Mouse (Mus musculus): ENCODE measurements at regions not wholly inside any gene's neighbourhood (a gene's known extent, or its start where the extent isn't known, plus 50 kb on each side); places are given as distances from the start of the nearest gene placed in this dataset.

DNA sequence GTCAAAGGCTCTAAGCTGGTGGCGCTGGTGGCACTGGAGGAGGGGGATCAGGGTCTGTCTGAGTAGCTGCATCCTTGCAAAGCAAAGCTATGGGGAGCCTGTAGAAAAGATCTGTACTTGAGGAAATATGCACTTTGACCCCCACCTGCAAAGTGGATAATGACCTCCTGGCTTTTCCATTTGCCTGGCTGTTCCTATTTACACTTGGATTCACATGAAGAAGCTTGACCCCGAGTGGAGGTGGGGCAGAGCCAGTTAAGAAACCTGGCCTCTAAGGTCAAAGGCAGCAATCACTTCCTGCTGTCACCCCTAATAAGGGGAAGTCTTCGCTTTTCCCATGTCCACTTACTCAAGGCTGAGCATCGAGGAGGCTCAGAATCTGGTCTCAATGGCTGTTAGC is 145.7 kb upstream of the Fam19a5 start:
- Histone ChIP-seq H3K4me3 (ENCODE audit: low read depth, low read length) (no peak overlapping the region), H3K27me3 (ENCODE audit: control insufficient read depth, insufficient read depth, low read length) (no peaks in the 10 kb centered on the region), H3K36me3 (ENCODE audit: control insufficient read depth, insufficient read depth, low read length) (no peaks in the 10 kb centered on the region), H3K4me2 (replicated peaks; ENCODE audit: low read depth, low read length) (no peak overlapping the region), H3K4me1 (ENCODE audit: control insufficient read depth, insufficient read depth, low read length) (no peaks in the 10 kb centered on the region), H3K9ac (replicated peaks; ENCODE audit: low read depth, low read length) (no peak overlapping the region), H3K27ac (ENCODE audit: low read length) (no peak overlapping the region), H3K9me3 (ENCODE audit: control insufficient read depth, low read depth, low read length) (no peaks in the 10 kb centered on the region)
- WGBS, result 67% methylated on average over 4 of the region's 4 CpGs
- ATAC-seq (ENCODE audit: insufficient number of reproducible peaks, insufficient read depth, low FRiP score, low read depth), result no peak

DNA sequence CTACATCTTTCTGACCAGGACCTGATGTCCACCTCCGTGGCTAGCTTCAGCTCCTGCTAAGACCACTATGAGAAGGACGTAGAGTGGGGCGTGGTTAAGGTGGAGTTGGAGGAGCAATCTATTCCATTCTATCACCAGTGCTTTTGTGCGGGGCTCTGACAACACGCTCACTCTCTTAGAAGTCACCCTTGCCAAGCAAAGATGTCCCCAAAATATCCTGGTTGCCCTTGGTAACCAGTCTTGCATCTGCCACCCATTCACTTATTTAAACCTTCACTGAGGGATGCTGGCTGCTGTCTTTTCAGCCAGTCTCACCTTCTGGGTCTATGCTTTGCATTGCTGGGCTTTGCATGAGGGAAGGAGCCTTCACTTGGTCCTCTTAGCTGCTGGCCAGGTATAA is 138.4 kb upstream of the Fam19a5 start:
- WGBS, result 92% methylated on average over 5 of the region's 5 CpGs
- no peak overlapping the region for H3K4me2 ChIP-seq (replicated peaks; ENCODE audit: low read depth, low read length)
- H3K27ac ChIP-seq (ENCODE audit: low read length), result no peak overlapping the region
- no peaks in the 10 kb centered on the region for H3K27me3 ChIP-seq (ENCODE audit: control insufficient read depth, insufficient read depth, low read length)
- H3K4me1 ChIP-seq (ENCODE audit: control insufficient read depth, insufficient read depth, low read length), result no peaks in the 10 kb centered on the region
- ATAC-seq (ENCODE audit: insufficient number of reproducible peaks, insufficient read depth, low FRiP score, low read depth), result no peak
- H3K4me3 ChIP-seq (ENCODE audit: low read depth, low read length), result no peak overlapping the region
- H3K36me3 ChIP-seq (ENCODE audit: control insufficient read depth, insufficient read depth, low read length), result no peaks in the 10 kb centered on the region
- no peak overlapping the region for H3K9ac ChIP-seq (replicated peaks; ENCODE audit: low read depth, low read length)
- no peaks in the 10 kb centered on the region for H3K9me3 ChIP-seq (ENCODE audit: control insufficient read depth, low read depth, low read length)

DNA sequence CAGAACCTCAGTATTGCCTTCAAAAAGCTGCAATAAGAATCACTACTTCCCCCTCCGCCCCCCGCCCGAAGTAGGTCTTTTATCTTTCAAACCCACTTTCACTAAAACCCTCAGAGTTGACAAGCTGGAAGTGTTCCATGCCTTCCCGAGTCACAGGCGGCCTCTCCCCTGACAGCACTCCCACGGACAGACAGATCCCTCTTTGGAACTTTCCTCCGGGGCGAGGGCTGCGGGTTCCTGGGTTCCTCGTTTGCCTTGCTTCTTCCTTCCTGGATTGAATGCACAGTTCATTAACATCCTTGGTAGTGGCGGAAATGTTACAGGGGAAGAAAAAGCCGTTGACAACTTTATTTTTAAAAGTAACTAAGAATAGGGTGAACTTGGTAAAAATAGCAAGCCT is 132.1 kb upstream of the Fam19a5 start:
- no peak overlapping the region for H3K4me2 ChIP-seq (replicated peaks; ENCODE audit: low read depth, low read length)
- no peak overlapping the region for H3K27ac ChIP-seq (ENCODE audit: low read length)
- no peaks in the 10 kb centered on the region for H3K27me3 ChIP-seq (ENCODE audit: control insufficient read depth, insufficient read depth, low read length)
- ATAC-seq (ENCODE audit: insufficient number of reproducible peaks, insufficient read depth, low FRiP score, low read depth), result no peak
- no peak overlapping the region for H3K4me3 ChIP-seq (ENCODE audit: low read depth, low read length)
- WGBS, result 60% methylated on average over 12 of the region's 12 CpGs
- H3K9me3 ChIP-seq (ENCODE audit: control insufficient read depth, low read depth, low read length), result no peaks in the 10 kb centered on the region
- no peaks in the 10 kb centered on the region for H3K36me3 ChIP-seq (ENCODE audit: control insufficient read depth, insufficient read depth, low read length)
- no peak overlapping the region for H3K9ac ChIP-seq (replicated peaks; ENCODE audit: low read depth, low read length)
- no peaks in the 10 kb centered on the region for H3K4me1 ChIP-seq (ENCODE audit: control insufficient read depth, insufficient read depth, low read length)

DNA sequence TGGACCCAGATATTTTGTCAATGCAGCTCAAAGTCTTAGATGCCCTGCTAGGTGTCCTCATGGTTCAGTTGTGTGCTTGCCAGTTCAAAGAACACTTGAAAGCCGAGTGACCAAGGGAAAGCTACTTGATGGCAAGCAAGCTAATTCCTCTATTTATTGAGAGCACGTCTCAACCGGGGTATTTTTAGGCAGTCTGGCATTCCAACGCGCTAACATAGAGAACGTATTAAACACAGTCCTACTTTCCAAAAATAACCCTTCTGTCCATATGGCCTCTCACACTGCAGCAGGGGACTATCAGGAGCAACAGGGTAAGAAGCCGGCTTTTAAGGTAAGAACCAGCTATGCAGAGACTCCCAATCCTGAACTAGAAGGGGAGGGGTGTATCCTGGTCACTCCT is 128.1 kb upstream of the Fam19a5 start:
- Histone ChIP-seq H3K4me2 (replicated peaks; ENCODE audit: low read depth, low read length) (no peak overlapping the region), H3K36me3 (ENCODE audit: control insufficient read depth, insufficient read depth, low read length) (no peaks in the 10 kb centered on the region), H3K27ac (ENCODE audit: low read length) (no peak overlapping the region), H3K9me3 (ENCODE audit: control insufficient read depth, low read depth, low read length) (no peaks in the 10 kb centered on the region), H3K4me1 (ENCODE audit: control insufficient read depth, insufficient read depth, low read length) (no peaks in the 10 kb centered on the region), H3K4me3 (ENCODE audit: low read depth, low read length) (no peak overlapping the region), H3K27me3 (ENCODE audit: control insufficient read depth, insufficient read depth, low read length) (no peaks in the 10 kb centered on the region), H3K9ac (replicated peaks; ENCODE audit: low read depth, low read length) (no peak overlapping the region)
- 77% methylated on average over 7 of the region's 7 CpGs for WGBS
- no peak for ATAC-seq (ENCODE audit: insufficient number of reproducible peaks, insufficient read depth, low FRiP score, low read depth)

DNA sequence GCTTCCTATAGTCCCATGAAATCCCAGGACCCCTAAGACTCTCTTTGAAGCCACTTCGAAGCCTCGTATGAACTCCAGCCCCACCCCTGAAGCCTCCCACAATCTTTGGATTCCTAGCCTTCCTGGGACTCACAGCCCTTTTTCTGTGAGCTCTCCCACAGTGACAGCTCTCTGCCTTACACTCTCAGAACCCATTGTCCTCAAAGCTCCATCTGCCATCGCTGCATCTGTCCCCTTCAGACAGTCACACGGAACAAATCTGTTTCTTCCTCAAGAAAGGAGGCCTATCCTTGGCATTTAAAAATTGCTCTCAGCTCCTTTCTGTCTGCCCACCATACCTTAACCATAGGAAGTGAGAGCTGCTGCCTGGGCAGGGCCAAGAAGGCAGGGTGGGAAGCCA is 122.4 kb upstream of the Fam19a5 start:
- Histone ChIP-seq H3K27ac (ENCODE audit: low read length) (no peak overlapping the region), H3K4me2 (replicated peaks; ENCODE audit: low read depth, low read length) (no peak overlapping the region), H3K27me3 (ENCODE audit: control insufficient read depth, insufficient read depth, low read length) (no peaks in the 10 kb centered on the region), H3K4me3 (ENCODE audit: low read depth, low read length) (no peak overlapping the region), H3K9ac (replicated peaks; ENCODE audit: low read depth, low read length) (no peak overlapping the region), H3K4me1 (ENCODE audit: control insufficient read depth, insufficient read depth, low read length) (no peaks in the 10 kb centered on the region), H3K36me3 (ENCODE audit: control insufficient read depth, insufficient read depth, low read length) (no peaks in the 10 kb centered on the region), H3K9me3 (ENCODE audit: control insufficient read depth, low read depth, low read length) (no peaks in the 10 kb centered on the region)
- 74% methylated on average over 4 of the region's 4 CpGs for WGBS
- no peak for ATAC-seq (ENCODE audit: insufficient number of reproducible peaks, insufficient read depth, low FRiP score, low read depth)

DNA sequence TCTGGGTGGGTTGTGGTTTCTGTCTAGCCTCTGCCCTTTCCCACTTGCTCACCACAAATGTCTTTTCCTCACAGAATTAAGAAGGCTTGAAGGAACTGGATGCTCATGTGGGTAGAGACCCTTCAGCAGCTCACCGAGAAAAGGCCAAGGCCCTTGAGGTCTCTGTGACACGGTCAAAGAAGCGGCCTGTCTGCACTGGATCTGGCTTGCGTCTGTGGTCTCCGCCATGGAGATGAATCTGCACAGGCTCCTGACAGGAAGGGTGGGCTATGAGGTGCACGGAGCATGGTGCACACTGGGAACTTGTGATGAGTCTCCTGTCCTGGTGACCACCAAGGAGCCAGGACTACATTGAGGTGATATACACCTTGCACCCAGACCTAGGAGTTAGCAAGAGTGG is 110.8 kb upstream of the Fam19a5 start:
- H3K4me1 ChIP-seq (ENCODE audit: control insufficient read depth, insufficient read depth, low read length), result no peaks in the 10 kb centered on the region
- 86% methylated on average over 6 of the region's 6 CpGs for WGBS
- H3K4me2 ChIP-seq (replicated peaks; ENCODE audit: low read depth, low read length), result no peak overlapping the region
- no peaks in the 10 kb centered on the region for H3K9me3 ChIP-seq (ENCODE audit: control insufficient read depth, low read depth, low read length)
- no peak overlapping the region for H3K27ac ChIP-seq (ENCODE audit: low read length)
- H3K9ac ChIP-seq (replicated peaks; ENCODE audit: low read depth, low read length), result no peak overlapping the region
- no peak overlapping the region for H3K4me3 ChIP-seq (ENCODE audit: low read depth, low read length)
- no peaks in the 10 kb centered on the region for H3K36me3 ChIP-seq (ENCODE audit: control insufficient read depth, insufficient read depth, low read length)
- H3K27me3 ChIP-seq (ENCODE audit: control insufficient read depth, insufficient read depth, low read length), result no peaks in the 10 kb centered on the region
- ATAC-seq (ENCODE audit: insufficient number of reproducible peaks, insufficient read depth, low FRiP score, low read depth), result no peak

DNA sequence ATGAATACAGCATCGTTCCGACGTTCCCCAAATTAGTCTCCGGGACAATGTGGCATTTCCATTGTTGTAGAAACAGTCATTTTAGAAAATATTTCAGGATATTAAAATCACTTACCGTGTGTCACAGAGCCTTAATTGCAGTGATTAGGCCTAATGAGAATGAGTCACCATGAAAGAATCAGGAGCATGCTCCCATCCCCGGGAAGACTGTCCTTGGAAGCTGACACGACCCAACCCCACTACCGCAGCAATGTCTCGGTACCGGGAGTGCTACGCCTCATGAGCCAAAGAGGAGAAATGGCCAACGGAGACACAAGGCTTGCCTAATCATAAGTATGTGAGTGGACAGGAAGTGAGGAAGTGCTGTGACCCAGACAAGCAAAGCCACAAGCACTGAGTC is 110.2 kb upstream of the Fam19a5 start:
- H3K36me3 ChIP-seq (ENCODE audit: control insufficient read depth, insufficient read depth, low read length), result no peaks in the 10 kb centered on the region
- no peak overlapping the region for H3K4me3 ChIP-seq (ENCODE audit: low read depth, low read length)
- ATAC-seq (ENCODE audit: insufficient number of reproducible peaks, insufficient read depth, low FRiP score, low read depth), result no peak
- WGBS, result 93% methylated on average over 12 of the region's 12 CpGs
- no peaks in the 10 kb centered on the region for H3K27me3 ChIP-seq (ENCODE audit: control insufficient read depth, insufficient read depth, low read length)
- H3K9me3 ChIP-seq (ENCODE audit: control insufficient read depth, low read depth, low read length), result no peaks in the 10 kb centered on the region
- no peak overlapping the region for H3K9ac ChIP-seq (replicated peaks; ENCODE audit: low read depth, low read length)
- no peaks in the 10 kb centered on the region for H3K4me1 ChIP-seq (ENCODE audit: control insufficient read depth, insufficient read depth, low read length)
- no peak overlapping the region for H3K27ac ChIP-seq (ENCODE audit: low read length)
- no peak overlapping the region for H3K4me2 ChIP-seq (replicated peaks; ENCODE audit: low read depth, low read length)

DNA sequence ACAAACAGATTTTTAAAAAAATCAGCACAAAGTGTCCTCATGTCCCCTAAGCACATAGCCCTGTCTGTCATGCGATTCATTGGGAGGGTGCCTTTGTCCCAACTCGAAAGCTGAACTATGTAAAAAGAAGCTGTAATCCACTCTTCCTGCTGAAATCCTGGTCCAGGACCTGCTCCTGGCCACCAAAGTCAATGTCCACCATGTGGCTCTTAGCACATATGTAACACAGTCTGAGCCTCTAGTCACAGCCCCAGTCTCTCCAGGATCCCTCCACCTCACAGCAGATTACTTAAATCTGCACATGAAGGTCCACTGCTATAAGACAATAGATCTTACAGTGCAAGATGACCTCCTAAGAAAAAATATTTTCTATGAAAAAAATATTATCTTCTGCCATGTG is 108.5 kb upstream of the Fam19a5 start:
- Histone ChIP-seq H3K36me3 (ENCODE audit: control insufficient read depth, insufficient read depth, low read length) (no peaks in the 10 kb centered on the region), H3K4me1 (ENCODE audit: control insufficient read depth, insufficient read depth, low read length) (no peaks in the 10 kb centered on the region), H3K9ac (replicated peaks; ENCODE audit: low read depth, low read length) (no peak overlapping the region), H3K9me3 (ENCODE audit: control insufficient read depth, low read depth, low read length) (no peaks in the 10 kb centered on the region), H3K27me3 (ENCODE audit: control insufficient read depth, insufficient read depth, low read length) (no peaks in the 10 kb centered on the region), H3K27ac (ENCODE audit: low read length) (no peak overlapping the region), H3K4me2 (replicated peaks; ENCODE audit: low read depth, low read length) (no peak overlapping the region), H3K4me3 (ENCODE audit: low read depth, low read length) (no peak overlapping the region)
- WGBS, result 85% methylated on average over 2 of the region's 2 CpGs
- no peak for ATAC-seq (ENCODE audit: insufficient number of reproducible peaks, insufficient read depth, low FRiP score, low read depth)

DNA sequence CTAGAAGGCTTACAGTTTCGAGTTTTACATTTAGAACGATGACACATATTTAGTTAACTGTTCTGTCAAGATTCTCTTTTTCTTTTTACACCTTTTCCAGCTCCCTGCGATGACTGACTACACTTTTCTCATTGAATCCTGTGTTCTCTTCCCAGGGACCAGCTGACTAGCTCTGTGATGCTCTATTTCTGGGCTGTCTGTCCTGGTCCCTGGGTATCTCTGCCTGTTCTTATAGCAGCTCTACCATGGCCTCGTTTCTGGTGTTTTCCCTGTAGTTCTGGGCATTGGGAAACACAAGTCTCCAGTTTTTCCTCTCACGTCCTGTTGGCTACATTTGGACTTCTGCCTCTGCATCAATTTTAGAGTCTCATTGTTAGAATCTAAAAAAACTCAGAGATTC is 106.5 kb upstream of the Fam19a5 start:
- Histone ChIP-seq H3K27ac (ENCODE audit: low read length) (no peak overlapping the region), H3K9me3 (ENCODE audit: control insufficient read depth, low read depth, low read length) (no peaks in the 10 kb centered on the region), H3K4me3 (ENCODE audit: low read depth, low read length) (no peak overlapping the region), H3K9ac (replicated peaks; ENCODE audit: low read depth, low read length) (no peak overlapping the region), H3K4me1 (ENCODE audit: control insufficient read depth, insufficient read depth, low read length) (no peaks in the 10 kb centered on the region), H3K4me2 (replicated peaks; ENCODE audit: low read depth, low read length) (no peak overlapping the region), H3K36me3 (ENCODE audit: control insufficient read depth, insufficient read depth, low read length) (no peaks in the 10 kb centered on the region), H3K27me3 (ENCODE audit: control insufficient read depth, insufficient read depth, low read length) (no peaks in the 10 kb centered on the region)
- WGBS, result 81% methylated on average over 5 of the region's 5 CpGs
- no peak for ATAC-seq (ENCODE audit: insufficient number of reproducible peaks, insufficient read depth, low FRiP score, low read depth)
